Mouse (Mus musculus) bone marrow macrophage, adult 2 months (primary cell): ENCODE results near the gene Hist1h1b. TPM values are rescaled to one million over a fixed set of nuclear protein-coding genes. Genes with fewer than 3 reads are reported as not detected.
A peak's percentile ranks its signal among the peaks of the same experiment; 100 is the strongest.
"Not testable (repeated sequence)": the region's sequence is repeated elsewhere in the genome, so short reads cannot be mapped to it uniquely, and the experiment has no call there.

Source experiments
- H3K27ac ChIP-seq: 2 replicates; pipeline ENCODE4 v1.5.1; 2012; ENCODE audit warnings: low read depth, low read length; ENCODE audit not compliant: insufficient read depth
- H3K4me1 ChIP-seq: 2 replicates; pipeline ENCODE4 v1.6.1; 2012; ENCODE audit warnings: low read length; ENCODE audit not compliant: control insufficient read depth, insufficient read depth
- H3K4me3 ChIP-seq: 2 replicates; pipeline ENCODE4 v1.5.1; 2012; ENCODE audit warnings: mild to moderate bottlenecking, low read length, moderate library complexity; ENCODE audit not compliant: insufficient read depth
- CTCF ChIP-seq: IDR thresholded peaks from 2 replicates; pipeline ENCODE4 v1.5.1; 2012; ENCODE audit warnings: low read depth, mild to moderate bottlenecking, low read length, moderate library complexity
- POLR2A ChIP-seq: IDR thresholded peaks from 2 replicates; pipeline ENCODE4 v1.6.1; 2012; ENCODE audit warnings: mild to moderate bottlenecking, low read depth, low read length, borderline replicate concordance
- polyA plus RNA-seq: library from polyadenylated mRNA; stranded (reverse); fragments of >200 nt; gene quantifications from 2 replicates; pipeline ENCODE4 v1.2.4, GENCODE M21; 2012; ENCODE audit not compliant: missing spikeins, insufficient read depth, insufficient read length

Hist1h1b gene
- 0.82 and 2.1 TPM in 2 replicates for polyA plus RNA-seq

GRCm38 (mm10) chr13:21779767-21780731 lies at the start of gene Hist1h1b:
TSS of gene Hist1h1b (minus strand) at chr13:21780625.
- H3K4me1 ChIP-seq: peaks cover 6% of the 10 kb centered on the region
- peak within 1 kb of the TSS; percentile 65 for H3K4me3 ChIP-seq
- peak within 1 kb of the TSS; percentile 79 for H3K27ac ChIP-seq
- TF ChIP-seq CTCF (no peak), POLR2A (no peak)

DNA sequence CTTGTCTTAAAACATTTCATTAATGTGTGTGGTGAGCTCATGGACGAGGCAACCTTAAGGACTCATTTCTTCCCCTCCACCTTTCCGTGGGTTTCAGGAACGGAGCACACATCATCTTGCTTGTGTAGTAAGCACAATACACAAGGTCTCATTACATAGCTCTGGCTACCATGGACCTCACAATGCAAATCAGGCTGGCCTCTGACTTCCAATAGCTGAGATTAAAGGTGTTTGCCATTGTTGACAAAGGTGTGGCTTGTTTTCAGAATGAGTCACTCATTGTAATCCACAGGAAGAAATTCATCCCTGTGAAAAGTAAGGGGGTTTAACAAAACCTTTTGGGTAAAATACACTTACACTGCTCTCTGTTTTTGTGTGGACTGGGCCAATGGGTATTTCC lies 48.1 kb upstream of the Hist1h1b start:
- TF ChIP-seq CTCF (no peak), POLR2A (no peak)
- H3K27ac ChIP-seq: no peak overlapping the region

GRCm38 (mm10) chr13:21820082-21820890 lies 39.9 kb upstream of the Hist1h1b start:
- not testable (repeated sequence) for H3K27ac ChIP-seq, H3K4me3 ChIP-seq
- peaks cover 10% of the 10 kb centered on the region for H3K4me1 ChIP-seq

More for the DNA sequence above, 48.1 kb upstream of the Hist1h1b start:
- Histone ChIP-seq H3K4me3 (no peak overlapping the region), H3K4me1 (peaks cover 9% of the 10 kb centered on the region)

DNA sequence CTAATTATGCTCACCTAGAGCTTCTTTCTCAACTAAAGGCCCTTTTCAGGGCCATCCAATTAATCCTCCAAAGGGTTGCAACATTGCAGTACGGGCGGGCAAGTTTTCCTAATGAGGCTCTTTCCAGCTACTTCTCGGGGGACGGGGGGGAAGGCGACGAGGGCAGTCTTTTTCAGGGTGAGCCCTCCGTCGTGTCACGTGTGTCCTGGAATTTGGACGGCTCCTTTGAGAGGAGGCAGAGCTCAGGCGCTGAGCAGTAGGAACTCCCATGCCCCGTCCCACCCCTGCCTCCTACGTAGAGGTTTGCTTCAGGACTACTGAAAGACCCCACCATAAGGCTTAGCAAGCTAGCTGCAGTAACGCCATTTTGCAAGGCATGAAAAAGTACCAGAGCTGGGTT lies 31.7 kb upstream of the Hist1h1b start:
- H3K27ac ChIP-seq: peak overlapping the region; percentile 53
- not testable (repeated sequence) for H3K4me1 ChIP-seq
- H3K4me3 ChIP-seq: peak overlapping the region; percentile 17

DNA sequence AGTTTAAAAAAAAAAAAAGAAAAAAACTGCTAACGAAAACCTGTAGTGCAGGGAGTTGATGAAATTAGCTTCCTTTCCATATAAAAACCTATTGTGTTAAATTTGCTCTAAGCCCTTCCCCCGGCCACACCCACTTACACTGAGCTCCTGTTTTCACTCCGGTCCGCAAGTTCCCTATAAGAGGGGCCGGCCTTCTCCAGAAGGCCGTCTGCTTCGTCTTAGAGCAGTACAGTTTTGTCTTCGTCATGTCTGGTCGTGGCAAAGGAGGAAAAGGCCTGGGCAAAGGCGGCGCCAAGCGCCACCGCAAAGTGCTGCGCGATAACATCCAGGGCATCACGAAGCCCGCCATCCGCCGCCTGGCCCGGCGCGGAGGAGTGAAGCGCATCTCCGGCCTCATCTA lies 31.1 kb upstream of the Hist1h1b start, which contains the start of gene Hist1h4m:
Gene Hist1h4m (plus strand): TSS at position 208 of the 400 bp plus-strand sequence.
- peak within 1 kb of the TSS; percentile 17 for H3K4me3 ChIP-seq
- not testable (repeated sequence) for H3K4me1 ChIP-seq
- peak within 1 kb of the TSS; percentile 53 for H3K27ac ChIP-seq

DNA sequence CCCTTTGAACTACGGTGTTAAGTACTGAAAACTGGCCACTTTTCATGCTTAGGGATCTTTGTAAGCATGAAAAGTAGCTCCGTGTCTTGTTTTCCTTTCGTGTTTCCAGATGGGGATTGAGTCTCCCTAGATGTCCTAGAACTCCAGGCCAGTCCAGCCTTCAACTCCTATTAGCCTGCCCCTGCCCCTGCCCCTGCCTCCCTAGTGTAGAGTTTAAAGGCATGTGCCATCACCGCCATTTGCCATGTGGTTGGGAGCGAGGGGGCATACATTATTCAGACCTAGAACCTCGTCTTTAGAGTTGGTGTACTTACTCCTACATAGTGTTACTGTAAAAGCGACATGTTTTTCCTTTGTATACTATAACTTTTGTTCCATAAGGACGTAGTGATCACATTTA lies 30.6 kb upstream of the Hist1h1b start:
- H3K4me1 ChIP-seq, H3K27ac ChIP-seq, H3K4me3 ChIP-seq: not testable (repeated sequence)

- H3K4me1 ChIP-seq, H3K4me3 ChIP-seq, H3K27ac ChIP-seq: not testable (repeated sequence)
These were observed 29.6 kb upstream of the Hist1h1b start, which contains the start of the genes Hist1h2bq and Hist1h2ao for GRCm38 (mm10) chr13:21810073-21810472. TSS of gene Hist1h2bq (minus strand) at chr13:21810197. TSS of gene Hist1h2ao (plus strand) at chr13:21810465.

DNA sequence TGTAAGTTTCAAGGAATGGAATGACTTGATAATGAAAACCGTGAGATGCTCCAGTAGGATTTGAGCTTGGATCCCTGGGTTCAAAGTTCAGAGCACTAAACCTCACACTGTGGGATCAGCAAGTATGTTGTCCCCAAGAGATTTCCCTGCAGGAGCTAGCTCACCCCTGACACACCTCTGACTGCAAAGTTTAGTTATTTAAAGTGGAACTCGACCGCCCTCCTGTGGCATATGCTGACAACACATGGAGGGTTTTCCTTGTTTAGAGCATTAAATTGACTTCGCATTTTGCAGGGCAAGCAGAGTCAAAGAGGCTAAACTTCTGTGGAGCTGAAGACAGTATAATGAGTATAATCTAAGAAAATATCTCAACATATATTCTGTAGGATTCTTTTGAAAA lies 22.6 kb upstream of the Hist1h1b start:
- not testable (repeated sequence) for H3K27ac ChIP-seq, H3K4me3 ChIP-seq, H3K4me1 ChIP-seq

DNA sequence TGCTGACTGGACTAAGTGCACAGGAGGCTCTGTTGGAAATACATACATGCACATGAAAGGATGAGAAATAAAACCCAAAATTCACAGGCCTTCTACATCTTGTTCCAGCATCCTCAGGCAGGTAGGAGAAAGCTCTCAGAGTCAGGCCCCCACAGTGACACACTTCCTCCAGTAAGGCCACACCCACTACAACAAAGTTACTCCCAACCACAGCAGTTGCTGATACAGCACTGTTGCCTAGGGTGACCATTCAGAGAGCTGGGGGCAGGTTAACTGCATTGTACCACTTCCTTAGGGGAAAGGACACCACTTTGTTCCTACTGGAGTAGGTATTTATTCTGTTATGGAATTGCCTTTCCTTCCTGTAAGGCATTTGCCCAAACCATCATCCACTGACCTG lies 16.7 kb upstream of the Hist1h1b start:
- H3K4me1 ChIP-seq, H3K4me3 ChIP-seq, H3K27ac ChIP-seq: not testable (repeated sequence)

DNA sequence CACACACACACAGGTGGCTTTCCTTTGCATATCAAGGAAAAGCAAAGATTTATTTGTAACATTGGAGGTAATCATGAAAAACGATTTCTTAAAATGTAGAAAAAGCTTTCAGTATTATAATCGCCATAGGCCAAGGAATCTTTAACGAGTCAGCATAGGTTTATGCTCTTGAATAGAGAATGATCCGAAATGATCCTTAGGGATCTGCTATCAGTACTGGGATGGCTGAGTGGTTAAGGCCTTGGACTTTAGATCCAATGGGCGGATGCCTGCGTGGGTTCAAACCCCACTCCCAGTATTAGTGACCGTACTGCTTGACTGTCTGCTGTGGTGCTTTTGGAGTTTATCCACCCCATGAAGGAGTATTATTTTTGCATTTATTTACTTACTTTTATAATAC lies 15.2 kb upstream of the Hist1h1b start:
- Histone ChIP-seq H3K4me3 (no peak overlapping the region), H3K27ac (no peak overlapping the region), H3K4me1 (peaks cover 6% of the 10 kb centered on the region)
- TF ChIP-seq POLR2A (no peak), CTCF (no peak)
